Comparison of ENCODE assay signal across 14 mouse cellular contexts in genomic region chr17:26524316-26524715, GRCm38 (mm10).
"Had no signal": no experiment of that assay in that cellular context is flagged by ENCODE, and none has a peak within 500 bp of the region (broad histone marks: within the 10 kb centered on the region; RNA-seq: fewer than 3 reads in every experiment).

No protein-coding gene starts in this region.

- H3K27me3 ChIP-seq: limb, embryonic 12.5 days; limb, embryonic 15.5 days had no signal

- H3K4me2 ChIP-seq: limb, embryonic 12.5 days; limb, embryonic 15.5 days; liver, embryonic 12.5 days; liver, embryonic 15.5 days had no signal

- H3K9me3 ChIP-seq: limb, embryonic 12.5 days; limb, embryonic 15.5 days; liver, embryonic 12.5 days; liver, embryonic 15.5 days had no signal

- DNase-seq: kidney, adult 18-20 months; kidney, adult 9 months; kidney, postnatal 14 days; kidney, postnatal 4 days; left cerebral cortex, postnatal 4 days; lung, adult 2 months; lung, postnatal 14 days; midbrain, embryonic 14.5 days; thymus, postnatal 25 days had no signal

- H3K36me3 ChIP-seq: limb, embryonic 12.5 days; limb, embryonic 15.5 days; liver, embryonic 12.5 days; liver, embryonic 15.5 days had no signal

- H3K9ac ChIP-seq: limb, embryonic 12.5 days; limb, embryonic 15.5 days; liver, embryonic 12.5 days; liver, embryonic 15.5 days had no signal

- ATAC-seq: liver, embryonic 12.5 days had no signal

- H3K4me1 ChIP-seq: limb, embryonic 12.5 days had no signal

- H3K27ac ChIP-seq: limb, embryonic 12.5 days; limb, embryonic 15.5 days; liver, embryonic 12.5 days; liver, embryonic 15.5 days; macrophage had no signal

- H3K4me3 ChIP-seq: limb, embryonic 12.5 days; limb, embryonic 15.5 days; liver, embryonic 12.5 days; liver, embryonic 15.5 days had no signal
